Mouse (Mus musculus) cortical plate, adult 2 months (tissue): ENCODE results near the gene Mtg1.

Experiments
- CTCF ChIP-seq: fragments of 200-500 bp; IDR thresholded peaks from 2 replicates; pipeline ENCODE4 v1.5.1; 2011; ENCODE audit warnings: mild to moderate bottlenecking, control low read depth, low read length; ENCODE audit not compliant: insufficient read depth; ENCODE audit errors: extremely low read depth
- POLR2A ChIP-seq: fragments of 200-500 bp; IDR thresholded peaks from 2 replicates; pipeline ENCODE4 v1.6.1; 2011; ENCODE audit warnings: mild to moderate bottlenecking, low read length, control low read depth; ENCODE audit not compliant: insufficient read depth; ENCODE audit errors: extremely low read depth

DNA sequence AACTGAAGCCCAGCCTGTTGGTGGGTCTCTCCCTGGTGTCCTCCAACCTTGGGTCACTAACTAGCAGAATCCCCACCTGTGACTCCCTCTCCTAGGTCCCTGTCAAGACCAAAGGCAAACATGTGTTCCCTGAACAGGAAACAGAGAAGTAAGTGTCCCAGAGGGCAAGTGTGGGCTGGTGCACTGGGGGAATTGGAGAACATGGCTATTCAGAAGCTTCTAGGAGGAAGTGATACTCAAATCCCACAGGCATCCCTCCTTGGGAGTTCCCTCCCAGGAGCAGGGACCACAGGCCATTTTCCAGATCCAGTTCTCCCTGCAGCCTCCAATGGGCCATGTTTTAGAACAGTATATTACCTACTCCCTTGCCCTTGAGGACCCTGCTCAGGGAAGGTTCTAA lies 41.3 kb upstream of the Mtg1 start:
- no peak for TF ChIP-seq CTCF
- no peak for TF ChIP-seq POLR2A
